Mouse (Mus musculus) heart, embryonic 16.5 days (tissue): ENCODE data around the gene Tbc1d25. TPM values are rescaled to one million over a fixed set of nuclear protein-coding genes. Genes with fewer than 3 reads are reported as not detected.

ENCODE experiments used
- ATAC-seq: fragments of 200-750 bp; cut with Nextera tagmentation; replicated peaks from 2 replicates; pipeline ENCODE4 v1.8.0; 2017; ENCODE audit warnings: moderate number of reproducible peaks; ENCODE audit not compliant: insufficient read depth, low FRiP score; ENCODE audit errors: extremely low read depth
- H3K27ac ChIP-seq: fragments of 300-500 bp; sonication (generic); 2 replicates; pipeline ENCODE4 v1.5.1; 2014; ENCODE audit warnings: mild to moderate bottlenecking, low read length, control low read depth, moderate library complexity
- H3K27me3 ChIP-seq: fragments of 300-500 bp; sonication (generic); 2 replicates; pipeline ENCODE4 v1.6.1; 2014; ENCODE audit warnings: low read length, mixed read lengths; ENCODE audit not compliant: control insufficient read depth, insufficient read depth
- H3K36me3 ChIP-seq: fragments of 300-500 bp; sonication (generic); 2 replicates; pipeline ENCODE4 v1.6.1; 2014; ENCODE audit not compliant: control insufficient read depth, insufficient read depth
- H3K4me1 ChIP-seq: fragments of 300-500 bp; sonication (generic); 2 replicates; pipeline ENCODE4 v1.6.1; 2014; ENCODE audit warnings: low read length, mixed read lengths; ENCODE audit not compliant: control insufficient read depth, insufficient read depth
- H3K4me2 ChIP-seq: fragments of 300-500 bp; sonication (generic); 2 replicates; pipeline ENCODE4 v1.6.1; 2014; ENCODE audit warnings: low read depth, mild to moderate bottlenecking, control low read depth, low read length
- H3K4me3 ChIP-seq: fragments of 300-500 bp; sonication (generic); 2 replicates; pipeline ENCODE4 v1.5.1; 2014; ENCODE audit warnings: mild to moderate bottlenecking, control low read depth, low read length
- H3K9ac ChIP-seq: fragments of 300-500 bp; sonication (generic); 2 replicates; pipeline ENCODE4 v1.6.1; 2014; ENCODE audit warnings: low read length, control low read depth
- H3K9me3 ChIP-seq: fragments of 300-500 bp; sonication (generic); replicated peaks from 2 replicates; pipeline ENCODE4 v1.6.1; 2016; ENCODE audit warnings: low read length; ENCODE audit not compliant: control insufficient read depth
- WGBS: fragments of 180-500 bp; shearing (Covaris S2); extraction: QIAGEN DNeasy Blood & Tissue Kit; methylation state at CpG from one replicate; pipeline ENCODE4 v1.1.7; 2014; 5-methylcytosine and 5-hydroxymethylcytosine counted together
- polyA plus RNA-seq: library from polyadenylated mRNA; unstranded; fragments of >200 nt; fragmentation: Nextera tagmentation; extraction: Ambion mirVana; gene quantifications from 2 replicates; pipeline ENCODE4 v1.2.1, GENCODE M21; 2015

Gene Tbc1d25
- polyA plus RNA-seq, 1 experiment from 2014 or later = 10.4 TPM

DNA sequence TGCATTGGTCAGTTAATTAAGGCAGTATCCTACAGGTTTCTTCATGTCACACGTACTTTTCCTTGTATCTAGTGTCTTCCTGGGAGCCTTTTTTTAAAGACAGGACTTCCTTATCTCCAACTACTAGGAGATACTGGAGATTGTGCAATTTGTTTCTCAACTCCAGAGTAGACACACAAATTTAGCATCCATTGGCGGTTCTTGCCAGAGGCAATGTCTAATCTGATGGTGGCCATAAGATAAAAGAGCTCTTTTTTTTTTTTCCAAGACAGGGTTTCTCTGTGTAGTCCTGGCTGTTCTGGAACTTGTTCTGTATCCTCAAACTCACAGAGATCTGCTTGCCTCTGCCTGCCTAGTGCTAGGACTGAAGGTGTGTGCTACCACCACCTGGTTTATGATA is 33.7 kb upstream of the Tbc1d25 start:
- Histone ChIP-seq H3K9ac (no peak overlapping the region), H3K4me3 (no peak overlapping the region), H3K27ac (no peak overlapping the region), H3K9me3 (no peaks in the 10 kb centered on the region; the same call in 1 of the 2 replicates), H3K27me3 (no peaks in the 10 kb centered on the region; the same call in 1 of the 2 replicates), H3K4me2 (no peak overlapping the region), H3K36me3 (no peaks in the 10 kb centered on the region), H3K4me1 (0 out of 2 replicates have a peak, but pooled peaks cover 2% of the 10 kb centered on the region)
- no peak for ATAC-seq
- WGBS = 54% methylated on average over 2 of the region's 2 CpGs

DNA sequence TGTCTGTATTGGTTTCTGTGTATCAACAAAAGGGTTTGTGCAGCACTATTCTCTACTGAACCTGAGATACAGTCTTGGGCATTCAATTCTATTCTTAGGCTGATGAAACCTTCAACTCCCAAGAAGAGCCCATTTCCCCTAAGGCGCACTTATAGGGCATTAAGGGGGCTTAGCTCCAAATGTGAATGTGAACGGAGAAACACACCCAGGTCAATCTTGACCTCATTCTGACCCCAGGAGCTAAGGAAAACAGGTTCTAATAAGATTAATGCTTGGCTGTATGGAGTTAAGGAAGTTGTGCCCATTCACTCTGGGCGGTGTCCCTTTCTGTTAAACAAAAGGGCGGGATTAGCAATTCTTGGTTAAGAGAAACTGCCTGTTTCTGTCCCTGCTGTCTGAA is 31.2 kb upstream of the Tbc1d25 start:
- 26% methylated on average over 4 of the region's 4 CpGs for WGBS
- no peak for ATAC-seq
- H3K4me3 ChIP-seq = no peak overlapping the region

DNA sequence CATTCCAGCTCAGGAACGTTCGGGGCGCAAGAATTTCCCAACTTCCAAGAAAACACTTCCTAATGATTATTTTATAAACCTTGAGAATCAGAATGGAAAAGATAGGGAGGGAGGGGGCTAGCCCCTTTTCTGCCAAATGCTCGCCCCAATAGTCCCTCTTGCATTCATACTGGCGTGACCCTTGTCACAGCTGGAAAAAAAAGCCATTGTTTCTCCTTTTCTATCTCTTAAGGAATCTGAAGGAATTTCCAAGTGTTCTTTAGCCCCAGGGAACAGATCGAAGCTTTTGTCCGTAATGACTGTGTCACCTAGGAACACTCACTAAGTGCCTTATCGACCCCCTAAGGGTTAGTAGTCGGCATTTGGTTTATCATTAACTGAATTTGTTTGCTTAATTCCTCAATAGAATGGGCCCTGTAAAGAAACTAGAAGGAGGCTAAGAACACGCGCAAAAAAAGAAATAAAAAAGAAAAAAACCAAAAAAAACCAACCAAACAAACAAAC is 30.8 kb upstream of the Tbc1d25 start:
- Histone ChIP-seq H3K27ac (no peak overlapping the region), H3K4me3 (peak overlapping the region; percentile 56), H3K9me3 (no peaks in the 10 kb centered on the region), H3K27me3 (no peaks in the 10 kb centered on the region; the same call in 1 of the 2 replicates), H3K4me1 (0 out of 2 replicates have a peak, but pooled peaks cover 2% of the 10 kb centered on the region), H3K4me2 (peak overlapping the region; percentile 81), H3K9ac (peak overlapping the region; percentile 69), H3K36me3 (no peaks in the 10 kb centered on the region)
- ATAC-seq = no peak
- WGBS = 13% methylated on average over 11 of the region's 11 CpGs

More for the DNA sequence above, 31.2 kb upstream of the Tbc1d25 start:
- Histone ChIP-seq H3K36me3 (no peaks in the 10 kb centered on the region), H3K27ac (no peak overlapping the region), H3K9me3 (no peaks in the 10 kb centered on the region), H3K4me2 (peak overlapping the region; percentile 81; the same call in 1 of the 2 replicates), H3K4me1 (0 out of 2 replicates have a peak, but pooled peaks cover 2% of the 10 kb centered on the region), H3K27me3 (no peaks in the 10 kb centered on the region; the same call in 1 of the 2 replicates), H3K9ac (no peak overlapping the region)

DNA sequence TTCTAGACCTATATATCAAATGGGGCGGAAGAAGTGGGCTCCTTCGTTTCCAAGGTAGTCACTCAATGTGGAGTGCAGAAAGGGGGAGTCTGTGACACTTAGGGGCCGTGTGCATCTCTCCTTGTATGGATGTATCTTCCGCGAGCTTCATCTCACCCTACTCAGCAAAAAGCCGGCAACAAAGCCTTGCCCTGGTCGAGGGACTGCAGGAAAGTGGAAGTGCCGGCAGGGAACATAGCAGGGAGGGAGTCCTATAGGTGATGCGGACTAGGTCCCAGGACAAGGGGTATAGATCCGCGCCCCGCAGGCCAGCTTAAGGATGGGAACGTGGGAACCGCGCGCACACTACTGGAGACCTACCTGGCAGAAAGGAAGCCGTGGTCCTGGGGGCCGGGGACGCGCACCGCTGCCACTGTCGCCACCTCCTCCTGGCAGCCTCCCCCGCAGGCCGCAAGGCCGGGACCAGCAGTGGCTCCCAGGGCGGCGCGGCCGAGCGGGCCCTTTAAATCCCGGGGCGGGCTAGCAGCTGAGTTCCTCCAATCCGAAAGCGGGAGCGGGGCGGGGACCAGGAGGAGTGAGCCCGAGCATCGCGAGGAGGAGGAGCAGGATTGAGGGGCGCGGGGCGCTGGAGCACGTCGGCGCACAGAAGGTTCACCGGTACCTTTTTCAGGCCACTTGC is 30.2 kb upstream of the Tbc1d25 start, which contains the start of gene Porcn:
Gene Porcn, minus strand, starts transcription at position 511 of the 679 bp plus-strand sequence.
- WGBS = 10% methylated on average over 38 of the region's 46 CpGs
- Histone ChIP-seq H3K4me1 (0 out of 2 replicates have a peak, but pooled peaks cover 2% of the 10 kb centered on the region), H3K9me3 (no peaks in the 10 kb centered on the region), H3K27ac (no peak within 1 kb of the TSS), H3K36me3 (no peaks in the 10 kb centered on the region), H3K27me3 (no peaks in the 10 kb centered on the region; the same call in 1 of the 2 replicates), H3K4me2 (peak within 1 kb of the TSS; percentile 81), H3K9ac (peak within 1 kb of the TSS; percentile 69), H3K4me3 (peak within 1 kb of the TSS; percentile 56)
- peak; percentile 94 for ATAC-seq

DNA sequence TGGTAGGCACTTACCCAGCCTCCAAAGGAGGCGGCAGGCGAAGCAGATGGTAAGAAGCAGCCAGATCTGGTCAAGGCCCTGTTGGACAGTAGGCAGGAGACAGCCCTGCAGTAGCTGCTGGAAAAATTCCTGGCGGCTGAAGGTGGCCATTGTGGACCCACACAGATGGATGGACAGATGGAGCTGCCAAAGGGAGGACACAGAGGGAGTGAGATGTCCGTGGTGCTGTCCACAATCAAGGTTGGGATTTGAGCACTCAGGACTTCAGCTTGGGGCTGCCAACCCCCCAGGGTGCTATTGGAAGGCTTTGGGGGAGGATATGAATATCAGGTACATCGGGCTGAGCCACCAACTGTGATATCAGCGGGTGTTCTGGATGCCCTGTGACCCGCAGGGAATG is 29.6 kb upstream of the Tbc1d25 start:
- no peaks in the 10 kb centered on the region for H3K36me3 ChIP-seq
- no peaks in the 10 kb centered on the region; the same call in 1 of the 2 replicates for H3K27me3 ChIP-seq
- 0 out of 2 replicates have a peak, but pooled peaks cover 2% of the 10 kb centered on the region for H3K4me1 ChIP-seq
- no peak overlapping the region for H3K27ac ChIP-seq
- no peak overlapping the region for H3K9ac ChIP-seq
- H3K4me2 ChIP-seq = peak overlapping the region; percentile 81
- 40% methylated on average over 7 of the region's 7 CpGs for WGBS
- no peak for ATAC-seq
- H3K4me3 ChIP-seq = no peak overlapping the region; the same call in 1 of the 2 replicates
- no peaks in the 10 kb centered on the region for H3K9me3 ChIP-seq

DNA sequence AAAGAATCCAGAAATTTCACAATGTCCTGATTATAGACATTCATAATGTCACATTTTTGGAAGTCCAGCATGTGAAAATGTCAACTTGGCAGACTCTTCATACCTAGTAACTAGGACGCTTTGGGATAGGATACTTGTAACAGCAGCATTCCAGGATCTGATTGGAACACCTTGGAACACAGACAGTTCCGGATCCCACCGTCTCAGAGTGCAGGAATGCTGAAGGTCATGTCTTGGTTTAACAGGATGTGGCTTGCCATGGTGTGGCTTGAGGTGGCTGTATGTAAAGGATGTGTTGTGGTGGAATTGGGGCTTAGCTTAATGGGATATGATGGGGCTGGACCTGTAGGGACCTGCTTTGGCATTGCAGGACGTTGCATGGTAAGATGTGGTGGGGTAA is 29.1 kb upstream of the Tbc1d25 start:
- no peak overlapping the region for H3K27ac ChIP-seq
- H3K9me3 ChIP-seq = no peaks in the 10 kb centered on the region
- ATAC-seq = no peak
- H3K4me1 ChIP-seq = 0 out of 2 replicates have a peak, but pooled peaks cover 2% of the 10 kb centered on the region
- no peaks in the 10 kb centered on the region for H3K36me3 ChIP-seq
- no peak overlapping the region for H3K9ac ChIP-seq
- no peak overlapping the region for H3K4me3 ChIP-seq
- no peaks in the 10 kb centered on the region; the same call in 1 of the 2 replicates for H3K27me3 ChIP-seq
- H3K4me2 ChIP-seq = no peak overlapping the region
- WGBS = 56% methylated on average over 4 of the region's 4 CpGs

DNA sequence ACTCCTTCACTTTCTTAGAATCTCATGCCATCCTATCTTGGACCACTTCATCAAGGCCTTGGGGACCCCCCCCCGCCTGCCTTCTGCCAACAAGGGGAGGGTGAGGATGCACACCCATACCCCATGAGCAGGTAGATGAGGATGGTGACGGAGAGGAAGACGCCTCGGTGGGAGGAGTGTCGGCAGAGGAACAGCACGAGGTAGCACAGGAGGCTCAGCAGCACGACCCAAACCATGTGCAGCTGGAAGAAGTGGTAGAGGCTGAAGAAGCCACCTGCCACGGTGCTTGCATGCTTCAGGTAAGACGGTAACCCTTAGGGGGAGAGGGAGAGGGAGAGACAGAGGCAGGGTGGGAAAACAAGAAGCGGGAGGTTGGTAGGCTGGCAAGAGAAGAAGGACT is 28.1 kb upstream of the Tbc1d25 start:
- ATAC-seq = no peak
- Histone ChIP-seq H3K27ac (no peak overlapping the region), H3K9me3 (no peaks in the 10 kb centered on the region), H3K4me3 (no peak overlapping the region), H3K4me2 (no peak overlapping the region), H3K36me3 (no peaks in the 10 kb centered on the region), H3K27me3 (no peaks in the 10 kb centered on the region; the same call in 1 of the 2 replicates), H3K4me1 (0 out of 2 replicates have a peak, but pooled peaks cover 2% of the 10 kb centered on the region), H3K9ac (no peak overlapping the region)
- 65% methylated on average over 10 of the region's 10 CpGs for WGBS

DNA sequence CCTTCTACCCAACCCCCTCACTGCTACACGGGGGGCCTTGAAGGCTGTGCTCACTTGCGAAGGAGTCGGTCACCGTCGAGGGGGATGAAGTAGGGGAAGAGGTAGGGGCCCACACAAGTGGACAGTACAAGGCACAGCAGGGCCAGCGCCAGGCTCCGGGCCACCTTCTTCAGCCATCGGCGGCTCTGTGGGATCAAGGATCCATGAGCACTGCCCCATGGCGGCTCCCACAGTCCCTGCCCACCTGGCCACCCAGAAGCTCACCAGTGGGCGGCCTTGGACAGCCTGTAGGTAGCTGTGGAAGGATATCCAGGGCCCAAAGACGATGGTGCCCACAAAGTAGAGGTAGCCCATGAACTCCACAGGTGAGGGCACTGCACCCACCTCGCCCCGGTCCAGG is 27.1 kb upstream of the Tbc1d25 start:
- WGBS = 82% methylated on average over 14 of the region's 14 CpGs
- 0 out of 2 replicates have a peak, but pooled peaks cover 2% of the 10 kb centered on the region for H3K4me1 ChIP-seq
- no peak overlapping the region for H3K4me3 ChIP-seq
- no peaks in the 10 kb centered on the region; the same call in 1 of the 2 replicates for H3K27me3 ChIP-seq
- no peak for ATAC-seq
- no peak overlapping the region for H3K4me2 ChIP-seq
- no peak overlapping the region for H3K9ac ChIP-seq
- no peaks in the 10 kb centered on the region for H3K36me3 ChIP-seq
- no peak overlapping the region for H3K27ac ChIP-seq
- H3K9me3 ChIP-seq = no peaks in the 10 kb centered on the region

DNA sequence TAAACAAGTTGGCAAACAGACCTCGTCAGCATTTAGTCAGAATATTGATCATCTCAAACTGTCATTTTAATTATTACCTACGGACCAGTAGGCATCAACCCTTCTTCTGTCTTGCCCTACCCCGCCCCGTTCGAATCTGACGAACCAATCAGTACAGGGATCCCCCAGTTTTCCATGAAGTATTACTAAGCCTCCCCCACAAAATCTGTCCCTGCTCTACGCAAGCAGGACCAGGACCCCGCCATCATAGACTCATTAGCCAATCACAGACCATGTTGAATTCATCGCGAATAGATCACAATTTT is 17.4 kb upstream of the Tbc1d25 start, which contains the start of gene Ebp:
Gene Ebp, minus strand, starts transcription at position 94 of the 305 bp plus-strand sequence.
- no peak for ATAC-seq
- WGBS = 12% methylated on average over 10 of the region's 10 CpGs
- H3K27ac ChIP-seq = peak within 1 kb of the TSS; percentile 61
- H3K9me3 ChIP-seq = no peaks in the 10 kb centered on the region
- peak within 1 kb of the TSS; percentile 77 for H3K4me2 ChIP-seq
- H3K36me3 ChIP-seq = no peaks in the 10 kb centered on the region
- no peaks in the 10 kb centered on the region for H3K27me3 ChIP-seq
- H3K4me3 ChIP-seq = peak within 1 kb of the TSS; percentile 61
- H3K9ac ChIP-seq = peak within 1 kb of the TSS; percentile 76
- no peaks in the 10 kb centered on the region for H3K4me1 ChIP-seq
